Mouse (Mus musculus) limb, embryonic 10.5 days (tissue): ENCODE measurements at regions not wholly inside any gene's neighbourhood (a gene's known extent, or its start where the extent isn't known, plus 50 kb on each side); places are given as distances from the start of the nearest gene placed in this dataset.

ENCODE experiments used
- DNase-seq: peaks from one replicate; pipeline ENCODE4 v3.0.0-alpha.2; 2017; ENCODE audit warnings: low spot score
- H3K27ac ChIP-seq: fragments of 300-500 bp; sonication (generic); 2 replicates; pipeline ENCODE4 v1.5.1; 2016; ENCODE audit warnings: mild to moderate bottlenecking
- H3K27me3 ChIP-seq: fragments of 300-500 bp; sonication (generic); 2 replicates; pipeline ENCODE4 v1.6.1; 2016; ENCODE audit warnings: low read depth, mild to moderate bottlenecking; ENCODE audit not compliant: poor library complexity, severe bottlenecking
- H3K36me3 ChIP-seq: fragments of 300-500 bp; sonication (generic); 2 replicates; pipeline ENCODE4 v1.6.1; 2016; ENCODE audit warnings: mild to moderate bottlenecking, moderate library complexity
- H3K4me1 ChIP-seq: fragments of 300-500 bp; sonication (generic); 2 replicates; pipeline ENCODE4 v1.6.1; 2016
- H3K4me3 ChIP-seq: fragments of 300-500 bp; sonication (generic); 2 replicates; pipeline ENCODE4 v1.5.1; 2016; ENCODE audit warnings: mild to moderate bottlenecking, moderate library complexity
- H3K9me3 ChIP-seq: fragments of 300-500 bp; sonication (generic); replicated peaks from 2 replicates; pipeline ENCODE4 v1.6.1; 2016; ENCODE audit warnings: mild to moderate bottlenecking
- WGBS: fragments of 180-500 bp; shearing (Covaris S2); methylation state at CpG from one replicate; pipeline ENCODE4 v1.1.7; 2016; 5-methylcytosine and 5-hydroxymethylcytosine counted together

- no peak for DNase-seq
- Histone ChIP-seq H3K27me3 (no peaks in the 10 kb centered on the region), H3K4me1 (no peaks in the 10 kb centered on the region), H3K4me3 (no peak overlapping the region), H3K36me3 (no peaks in the 10 kb centered on the region), H3K27ac (no peak overlapping the region), H3K9me3 (no peaks in the 10 kb centered on the region)
- WGBS = 91% methylated on average over 7 of the region's 7 CpGs
These were observed 76.6 kb upstream of the Itga1 start for GRCm38 (mm10) chr13:115178175-115178917.

- Histone ChIP-seq H3K9me3 (no peaks in the 10 kb centered on the region), H3K4me3 (no peak overlapping the region), H3K36me3 (no peaks in the 10 kb centered on the region), H3K27ac (no peak overlapping the region), H3K4me1 (peaks cover 4% of the 10 kb centered on the region; the same call in 1 of the 2 replicates), H3K27me3 (no peaks in the 10 kb centered on the region)
- WGBS = 73% methylated on average over 7 of the region's 7 CpGs
- no peak for DNase-seq
These were observed 69.7 kb upstream of the Itga1 start for GRCm38 (mm10) chr13:115171347-115172062.

GRCm38 (mm10) chr13:115165981-115166380 is 64.2 kb upstream of the Itga1 start:
- 86% methylated on average over 3 of the region's 3 CpGs for WGBS
- Histone ChIP-seq H3K9me3 (no peaks in the 10 kb centered on the region), H3K4me3 (no peak overlapping the region), H3K36me3 (no peaks in the 10 kb centered on the region), H3K27ac (no peak overlapping the region), H3K4me1 (no peaks in the 10 kb centered on the region), H3K27me3 (no peaks in the 10 kb centered on the region)
- DNase-seq = no peak

GRCm38 (mm10) chr13:115162689-115163413 is 61.1 kb upstream of the Itga1 start:
- no peak for DNase-seq
- Histone ChIP-seq H3K4me3 (no peak overlapping the region), H3K27ac (no peak overlapping the region), H3K36me3 (no peaks in the 10 kb centered on the region), H3K27me3 (no peaks in the 10 kb centered on the region), H3K4me1 (no peaks in the 10 kb centered on the region), H3K9me3 (no peaks in the 10 kb centered on the region)
- WGBS = 87% methylated on average over 4 of the region's 4 CpGs

- DNase-seq = no peak
- Histone ChIP-seq H3K27ac (no peak overlapping the region), H3K4me3 (no peak overlapping the region), H3K27me3 (no peaks in the 10 kb centered on the region), H3K36me3 (no peaks in the 10 kb centered on the region), H3K4me1 (no peaks in the 10 kb centered on the region), H3K9me3 (no peaks in the 10 kb centered on the region)
- WGBS = 68% methylated on average over 4 of the region's 4 CpGs
These were observed 57.6 kb upstream of the Itga1 start for GRCm38 (mm10) chr13:115159386-115159785.
